ENCODE assay signal across 10 mouse cellular contexts in the genomic region with DNA sequence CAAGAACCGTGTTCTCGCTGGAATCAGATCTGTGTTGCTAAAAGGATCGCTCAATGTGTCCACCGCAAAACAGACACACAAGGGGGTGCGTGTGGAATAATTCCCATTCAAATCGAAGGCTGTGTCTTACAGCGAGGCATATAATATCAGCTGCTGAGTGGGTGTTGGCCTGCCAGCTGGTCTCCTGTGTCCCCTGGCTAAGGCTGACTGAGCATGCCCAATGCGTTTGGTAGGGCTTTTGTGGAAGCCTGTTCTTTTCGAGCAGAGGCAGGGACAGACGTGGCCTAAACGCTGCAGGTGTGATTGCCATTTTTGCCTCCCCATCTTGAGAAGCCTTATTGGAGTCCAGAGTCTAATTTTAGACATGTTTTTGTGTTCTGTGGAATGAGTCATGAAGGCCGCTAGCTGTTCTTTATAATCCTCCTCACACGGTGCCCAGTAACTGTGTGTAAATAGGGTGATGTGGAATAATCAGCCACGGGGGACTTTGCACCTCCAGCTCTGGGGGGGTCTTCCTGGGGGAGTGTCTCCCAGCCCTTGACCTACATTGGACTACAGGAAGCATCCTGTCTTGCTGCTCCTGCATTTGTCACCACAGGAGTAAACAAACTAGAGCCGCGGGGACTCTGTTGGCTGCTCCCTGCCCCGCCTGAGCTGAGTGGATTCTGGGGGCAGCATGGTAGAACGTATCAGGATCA. TPM values are rescaled to one million over a fixed set of nuclear protein-coding genes. Genes with fewer than 3 reads are reported as not detected.
DNase-seq lines count a peak whose midpoint lies in the region; ATAC-seq and TF ChIP-seq lines count a peak whose summit lies in the region.
"Had no signal": no experiment of that assay in that cellular context is flagged by ENCODE, and none has a peak within 500 bp of the region (broad histone marks: within the 10 kb centered on the region; RNA-seq: fewer than 3 reads in every experiment).

No protein-coding gene starts in this region.

- no peaks in the 10 kb centered on the region for H3K27me3 ChIP-seq in forebrain, embryonic 16.5 days (replicated peaks; ENCODE audit: control insufficient read depth, insufficient read depth, low read length)
- H3K27me3 ChIP-seq in midbrain, postnatal 0 days (ENCODE audit: insufficient read depth, low read length): no peaks in the 10 kb centered on the region
- H3K27me3 ChIP-seq: embryonic facial prominence, embryonic 12.5 days had no signal

- no peak overlapping the region for H3K9ac ChIP-seq in forebrain, embryonic 16.5 days (replicated peaks; ENCODE audit: low read depth, low read length)
- H3K9ac ChIP-seq in midbrain, postnatal 0 days (replicated peaks; ENCODE audit: low read length, poor library complexity, severe bottlenecking): 0 out of 2 replicates have a peak overlapping the region, but pooled peaks have one; percentile 3
- H3K9ac ChIP-seq: embryonic facial prominence, embryonic 12.5 days had no signal

- H3K4me2 ChIP-seq in forebrain, embryonic 16.5 days (ENCODE audit: low read length): no peak overlapping the region
- no peak overlapping the region; the same call in 1 of the 2 replicates for H3K4me2 ChIP-seq in midbrain, postnatal 0 days (ENCODE audit: low read depth, low read length, poor library complexity, severe bottlenecking)
- H3K4me2 ChIP-seq: embryonic facial prominence, embryonic 12.5 days had no signal

- no peak for TF ChIP-seq CTCF in layer of hippocampus, adult 2 months (conservative IDR thresholded peaks at IDR 0.05)
- TF ChIP-seq CTCF in midbrain, postnatal 0 days (IDR thresholded peaks at IDR 0.05): no peak

- ATAC-seq in forebrain, embryonic 16.5 days: peak; percentile 80
- peak; percentile 52; the same call in 1 of the 2 replicates for ATAC-seq in midbrain, postnatal 0 days (ENCODE audit: low FRiP score)

- WGBS in forebrain, embryonic 16.5 days: 54% methylated on average over 18 of the region's 18 CpGs
- 36% methylated on average over 18 of the region's 18 CpGs for WGBS in midbrain, postnatal 0 days

- peaks cover 12% of the 10 kb centered on the region for H3K4me1 ChIP-seq in forebrain, embryonic 16.5 days (replicated peaks; ENCODE audit: control insufficient read depth, insufficient read depth, low read length)
- H3K4me1 ChIP-seq in midbrain, postnatal 0 days (ENCODE audit: insufficient read depth, low read length): peaks cover 9% of the 10 kb centered on the region; the same call in 1 of the 2 replicates

- no peak overlapping the region for H3K4me3 ChIP-seq in forebrain, embryonic 16.5 days (replicated peaks; ENCODE audit: low read length)
- H3K4me3 ChIP-seq in layer of hippocampus, adult 2 months: no peak overlapping the region
- no peak overlapping the region for H3K4me3 ChIP-seq in midbrain, postnatal 0 days (ENCODE audit: low read depth, low read length)
- H3K4me3 ChIP-seq: embryonic facial prominence, embryonic 12.5 days had no signal

- H3K36me3 ChIP-seq in forebrain, embryonic 16.5 days (ENCODE audit: control insufficient read depth, insufficient read depth): no peaks in the 10 kb centered on the region
- H3K36me3 ChIP-seq in midbrain, postnatal 0 days (ENCODE audit: insufficient read depth, low read length): no peaks in the 10 kb centered on the region

- H3K9me3 ChIP-seq in forebrain, embryonic 16.5 days (ENCODE audit: control insufficient read depth, low read length): no peaks in the 10 kb centered on the region
- no peaks in the 10 kb centered on the region for H3K9me3 ChIP-seq in midbrain, postnatal 0 days (ENCODE audit: low read length)
- H3K9me3 ChIP-seq: embryonic facial prominence, embryonic 12.5 days had no signal

- DNase-seq in kidney, postnatal 10 days: peak; percentile 33
- no peak for DNase-seq in kidney, postnatal 25 days
- peak; percentile 82 to 93 for DNase-seq in layer of hippocampus, adult 2 months (ENCODE audit: low spot score in 2 of 2)
- DNase-seq in midbrain, postnatal 0 days (ENCODE audit: low spot score): peak; percentile 66
- no peak for DNase-seq in gastrocnemius, postnatal 25 days
- no peak for DNase-seq in adrenal gland, adult 2 months
- DNase-seq in spleen, adult 18-20 months: no peak

- peak overlapping the region; percentile 41 for H3K27ac ChIP-seq in forebrain, embryonic 16.5 days (ENCODE audit: low read length)
- H3K27ac ChIP-seq in layer of hippocampus, adult 2 months: peak overlapping the region; percentile 68
- peak overlapping the region; percentile 65 for H3K27ac ChIP-seq in midbrain, postnatal 0 days (ENCODE audit: low read depth, low read length)
- H3K27ac ChIP-seq: embryonic facial prominence, embryonic 12.5 days; macrophage had no signal

RNA-seq across cellular contexts. Expression of a gene that starts 46.5 kb away (rescaled TPM):
- polyA plus RNA-seq in forebrain, embryonic 16.5 days (2015; fragmentation: Nextera tagmentation; extraction: Ambion mirVana): 172 and 179 TPM in 2 replicates
- 100 to 1,000 TPM; 353 to 363 TPM for total RNA-seq in layer of hippocampus, adult 2 months (2021)
- 295 and 357 TPM in 2 replicates for total RNA-seq in midbrain, postnatal 0 days (2014; rRNA removed)
- 98.2 and 104 TPM in 2 replicates for polyA plus RNA-seq in midbrain, postnatal 0 days (2015; fragmentation: Nextera tagmentation; extraction: Ambion mirVana)
- total RNA-seq in gastrocnemius, postnatal 25 days (2021): 10 to 100 TPM; 43.8 to 50.9 TPM
- total RNA-seq in adrenal gland, adult 2 months (2021): 100 to 1,000 TPM in 1 of 2 experiments, 10 to 100 TPM in 1; 90.9 to 111 TPM
- 89.9 and 112 TPM in 2 replicates for polyA plus RNA-seq in adrenal gland, adult 2 months (2012; rRNA removed)

Comparison
In these comparisons a context has a peak if more than half of its experiments do, and no peak if none do; other contexts are left out.
1. DNase-seq: peak in kidney, postnatal 10 days (single experiment), layer of hippocampus, adult 2 months (2 of 2) and midbrain, postnatal 0 days (single experiment); none in kidney, postnatal 25 days (0 of 2), gastrocnemius, postnatal 25 days (single experiment), adrenal gland, adult 2 months (single experiment) and spleen, adult 18-20 months (0 of 2).
2. Peak in every context shown above with its lines, with median percentiles within 50 percentile points of each other: H3K27ac ChIP-seq.